Mouse (Mus musculus): ENCODE measurements at regions not wholly inside any gene's neighbourhood (a gene's known extent, or its start where the extent isn't known, plus 50 kb on each side); places are given as distances from the start of the nearest gene placed in this dataset.

GRCm38 (mm10) chr10:117538725-117539124 lies 90.6 kb upstream of the Cpm start:
- Histone ChIP-seq H3K4me1 (ENCODE audit: insufficient read depth, low read depth, low read length) (no peaks in the 10 kb centered on the region), H3K27ac (ENCODE audit: low read length) (no peak overlapping the region), H3K9ac (replicated peaks; ENCODE audit: low read depth) (no peak overlapping the region), H3K27me3 (replicated peaks; ENCODE audit: insufficient read depth, low read length) (no peaks in the 10 kb centered on the region), H3K4me3 (ENCODE audit: low read depth, low read length) (no peak overlapping the region), H3K36me3 (ENCODE audit: insufficient read depth, low read length) (no peaks in the 10 kb centered on the region), H3K9me3 (ENCODE audit: low read length) (no peaks in the 10 kb centered on the region), H3K4me2 (replicated peaks; ENCODE audit: low read depth, low read length) (no peak overlapping the region)
- TF ChIP-seq EP300 (IDR thresholded peaks at IDR 0.05) (no peak), CTCF (IDR thresholded peaks at IDR 0.05) (no peak)
- WGBS: 81% methylated on average over 5 of the region's 5 CpGs
- ATAC-seq (no peak), DNase-seq (ENCODE audit: low spot score) (no peak)

GRCm38 (mm10) chr10:117536769-117537599 lies 92.3 kb upstream of the Cpm start:
- Histone ChIP-seq H3K4me3 (ENCODE audit: low read depth, low read length) (no peak overlapping the region), H3K4me2 (replicated peaks; ENCODE audit: low read depth, low read length) (no peak overlapping the region), H3K9me3 (ENCODE audit: low read length) (no peaks in the 10 kb centered on the region), H3K9ac (replicated peaks; ENCODE audit: low read depth) (no peak overlapping the region), H3K4me1 (ENCODE audit: insufficient read depth, low read depth, low read length) (no peaks in the 10 kb centered on the region), H3K27ac (ENCODE audit: low read length) (no peak overlapping the region), H3K27me3 (replicated peaks; ENCODE audit: insufficient read depth, low read length) (no peaks in the 10 kb centered on the region), H3K36me3 (ENCODE audit: insufficient read depth, low read length) (no peaks in the 10 kb centered on the region)
- ATAC-seq (no peak), DNase-seq (ENCODE audit: low spot score) (no peak)
- TF ChIP-seq CTCF (IDR thresholded peaks at IDR 0.05): no peak
- no peak for TF ChIP-seq EP300 (IDR thresholded peaks at IDR 0.05)
- 93% methylated on average over 15 of the region's 15 CpGs for WGBS

GRCm38 (mm10) chr10:117535843-117536242 lies 93.5 kb upstream of the Cpm start:
- H3K9me3 ChIP-seq (ENCODE audit: low read length): no peaks in the 10 kb centered on the region
- TF ChIP-seq EP300 (IDR thresholded peaks at IDR 0.05) (no peak), CTCF (IDR thresholded peaks at IDR 0.05) (no peak)
- no peak overlapping the region for H3K4me3 ChIP-seq (ENCODE audit: low read depth, low read length)
- H3K4me2 ChIP-seq (replicated peaks; ENCODE audit: low read depth, low read length): no peak overlapping the region
- no peak overlapping the region for H3K27ac ChIP-seq (ENCODE audit: low read length)
- ATAC-seq (no peak), DNase-seq (ENCODE audit: low spot score) (no peak)
- H3K4me1 ChIP-seq (ENCODE audit: insufficient read depth, low read depth, low read length): no peaks in the 10 kb centered on the region
- 70% methylated on average over 4 of the region's 4 CpGs for WGBS
- no peaks in the 10 kb centered on the region for H3K36me3 ChIP-seq (ENCODE audit: insufficient read depth, low read length)
- H3K9ac ChIP-seq (replicated peaks; ENCODE audit: low read depth): no peak overlapping the region
- no peaks in the 10 kb centered on the region for H3K27me3 ChIP-seq (replicated peaks; ENCODE audit: insufficient read depth, low read length)

- H3K27ac ChIP-seq (ENCODE audit: low read length): no peak overlapping the region
- no peak for TF ChIP-seq EP300 (IDR thresholded peaks at IDR 0.05)
- no peak for TF ChIP-seq CTCF (IDR thresholded peaks at IDR 0.05)
Measured at GRCm38 (mm10) chr10:117534992-117535719, 94.1 kb upstream of the Cpm start.

GRCm38 (mm10) chr10:117534478-117534877 lies 94.8 kb upstream of the Cpm start:
- WGBS: 86% methylated on average over 4 of the region's 4 CpGs
- H3K36me3 ChIP-seq (ENCODE audit: insufficient read depth, low read length): no peaks in the 10 kb centered on the region
- H3K9me3 ChIP-seq (ENCODE audit: low read length): no peaks in the 10 kb centered on the region
- H3K27me3 ChIP-seq (replicated peaks; ENCODE audit: insufficient read depth, low read length): no peaks in the 10 kb centered on the region
- TF ChIP-seq EP300 (IDR thresholded peaks at IDR 0.05) (no peak), CTCF (IDR thresholded peaks at IDR 0.05) (no peak)
- H3K9ac ChIP-seq (replicated peaks; ENCODE audit: low read depth): no peak overlapping the region
- DNase-seq (ENCODE audit: low spot score): no peak
- no peaks in the 10 kb centered on the region for H3K4me1 ChIP-seq (ENCODE audit: insufficient read depth, low read depth, low read length)
- ATAC-seq: no peak
- no peak overlapping the region for H3K27ac ChIP-seq (ENCODE audit: low read length)
- no peak overlapping the region for H3K4me3 ChIP-seq (ENCODE audit: low read depth, low read length)
- no peak overlapping the region for H3K4me2 ChIP-seq (replicated peaks; ENCODE audit: low read depth, low read length)

More at GRCm38 (mm10) chr10:117534992-117535719, 94.1 kb upstream of the Cpm start:
- H3K4me2 ChIP-seq (replicated peaks; ENCODE audit: low read depth, low read length): no peak overlapping the region
- H3K36me3 ChIP-seq (ENCODE audit: insufficient read depth, low read length): no peaks in the 10 kb centered on the region
- ATAC-seq: no peak
- H3K4me1 ChIP-seq (ENCODE audit: insufficient read depth, low read depth, low read length): no peaks in the 10 kb centered on the region
- DNase-seq (ENCODE audit: low spot score): no peak
- WGBS: 77% methylated on average over 12 of the region's 12 CpGs
- no peak overlapping the region for H3K9ac ChIP-seq (replicated peaks; ENCODE audit: low read depth)
- no peak overlapping the region for H3K4me3 ChIP-seq (ENCODE audit: low read depth, low read length)
- no peaks in the 10 kb centered on the region for H3K27me3 ChIP-seq (replicated peaks; ENCODE audit: insufficient read depth, low read length)
- no peaks in the 10 kb centered on the region for H3K9me3 ChIP-seq (ENCODE audit: low read length)

GRCm38 (mm10) chr10:117533541-117534386 lies 95.5 kb upstream of the Cpm start:
- TF ChIP-seq CTCF (IDR thresholded peaks at IDR 0.05): no peak
- TF ChIP-seq EP300 (IDR thresholded peaks at IDR 0.05): no peak
- H3K4me3 ChIP-seq (ENCODE audit: low read depth, low read length): no peak overlapping the region
- no peaks in the 10 kb centered on the region for H3K27me3 ChIP-seq (replicated peaks; ENCODE audit: insufficient read depth, low read length)
- no peak overlapping the region for H3K9ac ChIP-seq (replicated peaks; ENCODE audit: low read depth)
- ATAC-seq (no peak), DNase-seq (ENCODE audit: low spot score) (no peak)
- no peak overlapping the region for H3K27ac ChIP-seq (ENCODE audit: low read length)
- H3K4me1 ChIP-seq (ENCODE audit: insufficient read depth, low read depth, low read length): no peaks in the 10 kb centered on the region
- H3K36me3 ChIP-seq (ENCODE audit: insufficient read depth, low read length): no peaks in the 10 kb centered on the region
- H3K4me2 ChIP-seq (replicated peaks; ENCODE audit: low read depth, low read length): no peak overlapping the region
- WGBS: 63% methylated on average over 8 of the region's 8 CpGs
- no peaks in the 10 kb centered on the region for H3K9me3 ChIP-seq (ENCODE audit: low read length)

Data from lung, postnatal 0 days (tissue).